Mouse (Mus musculus): Measurements from ENCODE around the gene Rab42. TPM values are rescaled to one million over a fixed set of nuclear protein-coding genes. Genes with fewer than 3 reads are reported as not detected.
A peak's percentile ranks its signal among the peaks of the same experiment; 100 is the strongest.

The Rab42 gene
- total RNA-seq, 2 experiments from 2014 or later: 0.31 TPM; not detected in 1

- peak; percentile 91 for DNase-seq (ENCODE audit: low spot score)
These were observed 28.9 kb downstream of the Rab42 start, which contains the start of gene Taf12 for GRCm38 (mm10) chr4:132274156-132274862. TSS of gene Taf12 (plus strand) at chr4:132274375.

DNA sequence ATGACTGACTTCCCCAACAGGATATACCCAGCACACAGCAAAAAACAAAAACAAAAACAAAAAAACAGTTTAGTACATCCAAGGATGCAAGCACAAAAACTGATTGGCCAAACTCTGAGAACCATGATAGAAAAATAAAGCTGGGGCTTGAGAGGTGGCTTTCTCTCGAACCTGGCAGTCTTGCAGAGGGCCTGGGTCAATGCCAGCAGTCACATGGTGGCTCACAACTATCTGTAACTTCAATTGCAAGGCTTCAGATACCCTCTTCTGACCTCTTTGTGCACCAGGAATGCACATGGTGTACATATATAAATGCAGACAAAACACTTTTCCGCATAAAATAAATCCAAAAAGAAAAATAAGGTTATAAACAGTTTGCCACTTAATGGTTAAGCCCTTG is 30.0 kb downstream of the Rab42 start:
- DNase-seq (ENCODE audit: low spot score): no peak

GRCm38 (mm10) chr4:132269740-132270560 is 33.2 kb downstream of the Rab42 start:
- peak; percentile 90 for DNase-seq (ENCODE audit: low spot score)

GRCm38 (mm10) chr4:132268871-132269739 is 34.1 kb downstream of the Rab42 start:
- no peak for DNase-seq (ENCODE audit: low spot score)

DNA sequence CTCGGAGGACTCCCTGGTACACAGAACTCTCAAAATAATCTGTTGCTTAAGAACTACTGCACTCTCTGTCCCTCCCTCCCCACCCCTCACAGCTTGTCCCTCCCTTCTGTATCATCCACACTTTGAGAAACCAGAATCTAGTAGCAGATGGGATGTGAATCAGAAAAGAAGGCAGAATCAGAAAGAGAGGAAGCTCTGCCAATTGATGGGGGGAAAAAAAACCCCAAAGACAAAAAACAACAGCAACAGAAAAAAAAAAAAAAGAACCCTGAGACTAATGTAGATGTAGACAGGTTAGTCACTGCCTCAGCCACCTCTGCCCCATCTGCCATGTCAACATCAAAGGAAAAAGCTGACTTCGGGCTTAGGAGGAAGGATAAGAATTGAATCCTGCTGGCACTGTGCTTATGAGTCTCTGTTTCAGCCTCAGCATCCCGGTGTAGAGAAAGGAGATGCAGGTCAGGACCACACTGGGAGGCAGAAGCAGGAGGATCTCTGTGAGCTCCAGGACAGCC is 36.3 kb downstream of the Rab42 start:
- no peak for DNase-seq (ENCODE audit: low spot score)

DNA sequence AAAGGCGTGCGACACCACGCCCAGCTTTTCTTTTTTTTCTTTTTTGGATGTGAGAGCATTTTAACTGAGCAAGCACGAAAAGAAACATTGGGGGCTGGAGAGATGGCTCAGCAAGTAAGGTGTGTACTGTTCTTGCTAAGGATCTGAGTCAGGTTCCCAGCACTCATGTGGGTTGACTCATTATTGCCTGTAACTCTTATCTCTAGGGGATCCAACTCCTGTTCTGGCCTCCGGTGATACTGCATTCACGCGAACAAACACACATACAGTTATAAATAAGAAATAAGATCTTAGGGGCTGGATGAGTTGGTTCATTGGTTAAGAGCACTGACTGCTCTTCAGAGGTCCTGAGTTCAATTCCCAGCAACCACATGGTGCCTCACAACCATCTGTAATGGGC is 39.9 kb downstream of the Rab42 start:
- DNase-seq (ENCODE audit: low spot score): no peak

GRCm38 (mm10) chr4:132262358-132262616 is 40.9 kb downstream of the Rab42 start:
- no peak for DNase-seq (ENCODE audit: low spot score)

GRCm38 (mm10) chr4:132261514-132262357 is 41.4 kb downstream of the Rab42 start, which contains the start of gene Gmeb1:
TSS of gene Gmeb1 (minus strand) at chr4:132261602.
- peak; percentile 68 for DNase-seq (ENCODE audit: low spot score)

- DNase-seq (ENCODE audit: low spot score): peak; percentile 28
These were observed 42.5 kb downstream of the Rab42 start for GRCm38 (mm10) chr4:132260404-132261379.

DNA sequence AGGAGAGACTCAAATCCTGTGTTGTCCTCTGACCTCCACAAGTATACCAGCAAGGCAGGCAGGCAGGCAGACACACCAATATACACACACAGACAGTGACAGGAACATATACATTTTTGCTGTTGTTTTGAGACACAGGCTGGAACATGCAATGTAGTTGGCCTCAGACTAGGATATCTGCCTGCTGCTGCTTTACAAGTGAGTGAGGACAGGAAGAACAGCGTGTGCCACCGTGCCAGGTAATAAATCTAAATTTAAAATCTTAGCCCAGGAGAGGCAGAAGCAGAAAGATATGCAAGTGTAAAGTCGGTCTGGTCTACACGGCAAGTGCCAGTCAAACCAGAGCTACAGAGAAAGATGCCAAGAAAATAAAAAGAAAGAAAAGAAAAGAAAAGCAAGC is 43.9 kb downstream of the Rab42 start:
- peak; percentile 25 for DNase-seq (ENCODE audit: low spot score)

DNA sequence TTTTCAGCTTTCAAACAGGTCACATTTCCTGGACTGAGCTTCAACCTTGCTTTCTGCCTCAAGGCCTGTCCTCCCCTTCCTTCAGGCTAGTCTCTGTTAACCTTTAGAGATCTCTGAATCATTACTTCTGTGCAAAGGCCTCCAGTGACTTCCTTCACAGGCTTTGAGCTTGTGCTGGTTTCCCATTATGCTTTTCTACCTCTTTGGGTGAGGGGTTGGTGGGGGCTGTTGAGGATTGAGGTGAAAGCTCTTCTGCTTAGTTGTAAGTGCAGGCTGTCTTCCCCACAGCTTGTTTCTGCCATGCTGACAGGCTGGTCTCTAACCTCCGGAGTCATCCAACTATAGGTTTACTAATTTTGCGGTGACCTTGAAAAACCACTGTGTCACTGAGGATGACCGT is 46.8 kb downstream of the Rab42 start:
- no peak for DNase-seq (ENCODE audit: low spot score)

DNA sequence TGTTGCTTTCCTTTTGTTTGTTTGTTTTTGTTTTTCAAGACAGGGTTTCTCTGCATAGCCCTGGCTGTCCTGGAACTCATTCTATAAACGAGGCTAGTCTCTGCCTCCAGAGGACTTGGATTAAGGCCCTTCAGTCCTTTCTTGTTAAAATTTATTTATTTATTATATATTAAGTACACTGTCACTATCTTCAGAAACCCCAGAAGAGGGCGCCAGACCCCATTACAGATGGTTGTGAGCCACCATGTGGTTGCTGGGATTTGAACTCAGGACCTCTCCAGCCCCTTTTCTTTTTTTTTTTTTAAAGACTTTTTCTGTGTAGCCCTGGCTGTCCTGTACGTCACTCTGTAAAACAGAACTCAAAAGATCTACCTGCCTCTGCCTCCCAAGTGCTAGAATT is 48.2 kb downstream of the Rab42 start:
- no peak for DNase-seq (ENCODE audit: low spot score)

DNA sequence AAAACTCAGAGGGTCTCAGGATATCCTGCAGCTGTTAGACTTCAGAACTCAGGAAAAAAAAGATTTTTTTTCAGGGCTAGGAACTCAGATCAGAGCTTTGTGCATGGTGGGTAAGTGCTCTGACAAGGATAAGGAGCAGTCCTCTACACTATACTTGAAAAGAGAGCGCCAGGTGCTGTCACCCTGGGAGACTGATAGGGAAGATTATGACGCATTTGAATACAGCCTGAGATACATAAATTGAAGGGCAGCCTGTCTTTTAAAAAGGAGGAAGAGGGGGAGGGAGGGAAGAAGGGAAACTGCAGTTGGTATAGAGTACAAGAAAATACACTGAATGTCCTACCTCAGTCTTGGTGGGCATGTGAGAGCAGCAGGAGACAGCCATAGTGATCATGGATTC is 49.6 kb downstream of the Rab42 start:
- DNase-seq (ENCODE audit: low spot score): no peak

DNA sequence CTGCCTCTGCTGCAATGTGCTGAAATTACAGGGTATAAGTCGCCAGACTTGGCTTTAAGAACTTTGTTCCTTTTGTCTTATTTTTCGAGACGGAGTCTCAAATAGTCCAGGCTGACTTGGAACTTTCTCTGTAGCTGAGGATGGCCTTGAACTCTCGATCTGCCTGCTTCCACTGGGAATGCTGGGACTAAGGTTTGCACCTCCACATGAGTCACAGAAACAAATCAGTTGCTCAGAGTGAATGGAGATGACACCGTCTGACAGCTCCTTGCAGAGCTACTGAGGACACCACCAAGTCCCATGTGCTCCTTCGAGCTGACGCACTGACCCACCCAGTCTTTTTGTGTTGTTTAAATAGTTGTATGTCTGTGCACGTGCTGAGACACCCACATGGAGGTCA is 50.1 kb downstream of the Rab42 start:
- DNase-seq (ENCODE audit: low spot score): no peak

Other genes with a start within 250 kb of the Rab42 start
- gene Gm10300, start 228.7 kb downstream of the Rab42 start, total RNA-seq (2021): under 1 TPM in 1 of 2 experiments, not detected in 1; 0.09 TPM
- 100 to 1,000 TPM; 108 to 134 TPM for gene Epb41, start 228.1 kb downstream of the Rab42 start, total RNA-seq (2021)
- under 1 TPM; 0.07 TPM for gene Oprd1, start 158.9 kb downstream of the Rab42 start, total RNA-seq (2021)
- gene Ythdf2, start 91.1 kb downstream of the Rab42 start, total RNA-seq (2021): 10 to 100 TPM; 29.7 to 29.8 TPM
- 1 to 10 TPM; 6.7 to 8.0 TPM for gene Gmeb1, start 41.8 kb downstream of the Rab42 start, total RNA-seq (2021)
- gene Taf12, start 29.0 kb downstream of the Rab42 start, total RNA-seq (2021): 10 to 100 TPM; 34.4 to 37.3 TPM
- 10 to 100 TPM in 1 of 2 experiments, 1 to 10 TPM in 1; 9.9 to 11.4 TPM for gene Trnau1ap, start 26.2 kb upstream of the Rab42 start, total RNA-seq (2021)
- gene Rcc1, start 50.2 kb upstream of the Rab42 start, total RNA-seq (2021): 1 to 10 TPM; 5.6 to 7.7 TPM
- gene Phactr4, start 119.1 kb upstream of the Rab42 start, total RNA-seq (2021): 10 to 100 TPM; 12.8 to 13.7 TPM
- 1 to 10 TPM; 2.6 TPM for gene Med18, start 160.5 kb upstream of the Rab42 start, total RNA-seq (2021)
- gene Sesn2, start 207.1 kb upstream of the Rab42 start, total RNA-seq (2021): 1 to 10 TPM; 2.1 to 2.5 TPM
- 10 to 100 TPM; 55.5 to 59.0 TPM for gene Atpif1, start 230.3 kb upstream of the Rab42 start, total RNA-seq (2021)
- 10 to 100 TPM; 53.7 to 63.2 TPM for gene Dnajc8, start 232.2 kb upstream of the Rab42 start, total RNA-seq (2021)

Measured in gastrocnemius, adult 18-20 months (tissue).